Mouse (Mus musculus) midbrain, embryonic 11.5 days (tissue): ENCODE results near the gene S100pbp. TPM values are rescaled to one million over a fixed set of nuclear protein-coding genes. Genes with fewer than 3 reads are reported as not detected.
"Not testable (repeated sequence)": the region's sequence is repeated elsewhere in the genome, so short reads cannot be mapped to it uniquely, and the experiment has no call there.

Experiments
- ATAC-seq: fragments of 200-750 bp; cut with Nextera tagmentation; 2 replicates; pipeline ENCODE4 v1.8.0; 2017; ENCODE audit warnings: moderate TSS enrichment, moderate library complexity; ENCODE audit not compliant: low FRiP score
- DNase-seq: peaks from one replicate; pipeline ENCODE4 v3.0.0; 2015; ENCODE audit warnings: low spot score; ENCODE audit errors: missing footprints
- H3K27ac ChIP-seq: fragments of 300-500 bp; sonication (generic); 2 replicates; pipeline ENCODE4 v1.5.1; 2014; ENCODE audit warnings: low read depth, low read length
- H3K27me3 ChIP-seq: fragments of 300-500 bp; sonication (generic); 2 replicates; pipeline ENCODE4 v1.6.1; 2014; ENCODE audit warnings: mild to moderate bottlenecking, low read length, moderate library complexity, mixed read lengths; ENCODE audit not compliant: control insufficient read depth, insufficient read depth
- H3K36me3 ChIP-seq: fragments of 300-500 bp; sonication (generic); 2 replicates; pipeline ENCODE4 v1.6.1; 2014; ENCODE audit warnings: mild to moderate bottlenecking, low read length, moderate library complexity, mixed read lengths; ENCODE audit not compliant: control insufficient read depth, insufficient read depth
- H3K4me1 ChIP-seq: fragments of 300-500 bp; sonication (generic); 2 replicates; pipeline ENCODE4 v1.6.1; 2014; ENCODE audit warnings: low read length; ENCODE audit not compliant: control insufficient read depth, insufficient read depth
- H3K4me2 ChIP-seq: fragments of 300-500 bp; sonication (generic); 2 replicates; pipeline ENCODE4 v1.6.1; 2014; ENCODE audit warnings: mild to moderate bottlenecking, moderate library complexity
- H3K4me3 ChIP-seq: fragments of 300-500 bp; sonication (generic); 2 replicates; pipeline ENCODE4 v1.5.1; 2014; ENCODE audit warnings: low read depth, low read length
- H3K9ac ChIP-seq: fragments of 300-500 bp; sonication (generic); 2 replicates; pipeline ENCODE4 v1.6.1; 2014; ENCODE audit warnings: low read length
- H3K9me3 ChIP-seq: fragments of 300-500 bp; sonication (generic); 2 replicates; pipeline ENCODE4 v1.6.1; 2016; ENCODE audit warnings: low read length; ENCODE audit not compliant: control insufficient read depth
- WGBS: fragments of 180-500 bp; shearing (Covaris S2); extraction: QIAGEN DNeasy Blood & Tissue Kit; methylation state at CpG from one replicate; pipeline ENCODE4 v1.1.7; 2014; 5-methylcytosine and 5-hydroxymethylcytosine counted together
- polyA plus RNA-seq: library from polyadenylated mRNA; unstranded; fragments of >200 nt; fragmentation: Nextera tagmentation; extraction: Ambion mirVana; gene quantifications from 2 replicates; pipeline ENCODE4 v1.2.1, GENCODE M21; 2014

Gene S100pbp
- polyA plus RNA-seq, 1 experiment from 2014 or later, result 20.0 TPM

DNA sequence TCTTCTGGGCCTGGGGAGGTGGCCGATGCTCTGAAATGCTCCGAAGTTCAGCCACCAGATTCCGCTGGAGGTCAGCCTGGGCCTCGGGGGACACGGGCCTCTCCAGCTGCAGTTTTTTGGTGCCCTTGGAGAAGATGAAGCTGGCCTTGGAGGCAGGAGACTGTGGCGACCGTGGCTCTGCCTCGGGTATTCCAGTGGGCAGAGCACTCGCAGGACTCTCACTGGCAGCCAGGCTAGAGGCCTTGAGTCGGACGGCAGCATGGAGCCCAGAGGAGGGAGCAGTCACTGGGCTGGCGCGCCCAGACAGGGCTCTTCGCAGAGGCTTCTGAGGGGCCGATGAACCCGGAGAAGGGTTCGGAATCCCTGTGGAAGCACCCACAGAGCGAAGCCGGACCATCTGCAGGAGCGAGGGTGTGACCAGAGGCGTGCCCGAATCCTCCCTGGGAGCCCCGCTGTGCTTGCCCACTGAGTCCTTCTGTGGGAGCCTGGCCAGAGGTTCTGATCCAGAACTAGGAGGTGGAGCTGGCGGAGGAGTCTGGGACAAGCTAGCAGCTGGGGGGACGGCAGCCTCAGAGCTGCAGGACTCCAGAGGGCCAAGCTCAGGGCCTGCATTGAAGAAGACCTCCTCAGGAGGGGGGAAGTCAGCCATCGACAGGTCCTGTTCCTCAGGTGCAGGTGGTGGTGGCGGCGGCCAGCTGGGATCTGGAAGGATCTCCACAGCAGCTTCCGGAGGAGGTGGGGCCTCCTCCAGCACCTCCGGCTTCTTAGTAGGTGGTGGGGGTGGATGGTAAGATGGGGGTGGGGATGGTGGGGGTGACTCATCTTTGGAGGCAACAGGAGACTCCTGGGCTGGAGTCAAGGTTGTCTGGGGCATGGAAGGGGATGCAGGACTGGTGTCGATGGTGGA lies 32.7 kb upstream of the S100pbp start:
- H3K4me3 ChIP-seq, result no peak overlapping the region
- H3K9me3 ChIP-seq, result no peaks in the 10 kb centered on the region
- H3K27me3 ChIP-seq, result peaks cover 7% of the 10 kb centered on the region; the same call in 1 of the 2 replicates
- WGBS, result 64% methylated on average over 31 of the region's 31 CpGs
- DNase-seq, result no peak
- H3K9ac ChIP-seq, result no peak overlapping the region
- no peak overlapping the region for H3K27ac ChIP-seq
- H3K4me2 ChIP-seq, result no peak overlapping the region
- peaks cover 27% of the 10 kb centered on the region for H3K4me1 ChIP-seq
- peaks cover 19% of the 10 kb centered on the region for H3K36me3 ChIP-seq
- no peak for ATAC-seq

DNA sequence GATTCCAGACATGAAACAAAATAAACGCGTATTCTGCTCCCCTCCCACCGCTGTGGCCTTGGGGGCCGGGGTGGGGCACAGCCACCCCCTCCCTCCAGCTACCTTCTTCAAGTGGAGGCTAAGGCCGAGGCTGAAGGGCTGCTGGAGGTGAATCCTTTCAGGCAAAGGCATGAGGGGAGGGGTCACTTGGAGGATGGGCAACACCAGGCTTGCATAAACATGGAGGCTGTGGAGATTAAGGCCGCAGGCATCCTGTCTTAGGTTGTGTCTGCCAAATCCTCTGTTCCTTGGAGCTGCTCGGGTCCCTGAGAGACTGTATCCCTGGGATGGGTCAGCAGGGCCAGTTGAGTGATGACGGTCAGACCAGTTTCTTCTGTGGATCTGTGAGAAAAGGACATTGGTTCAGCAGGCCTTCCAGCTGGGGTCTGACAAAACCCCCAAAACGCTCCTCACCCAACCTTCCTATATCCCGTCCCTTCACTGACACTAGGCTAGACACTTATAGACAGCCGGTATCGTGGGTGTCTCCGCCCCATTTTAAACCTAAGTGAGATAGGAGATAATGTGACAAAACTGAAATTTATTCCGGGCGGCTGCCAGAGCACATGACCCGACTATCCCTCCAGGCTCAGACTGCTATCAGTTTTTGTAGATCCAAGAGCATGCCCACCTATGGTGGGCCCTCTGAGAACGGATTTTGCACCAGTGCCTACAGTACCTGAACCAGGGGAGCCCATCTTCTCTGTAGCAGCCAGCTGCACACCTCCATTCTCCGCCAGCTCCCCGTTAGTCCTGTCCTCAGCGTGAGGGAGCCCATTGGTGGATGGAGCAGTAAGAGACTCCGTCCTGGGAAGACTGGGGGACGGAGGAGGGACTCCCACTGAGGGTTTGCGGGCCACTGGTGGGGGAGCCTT lies 31.8 kb upstream of the S100pbp start:
- Histone ChIP-seq H3K4me3 (no peak overlapping the region), H3K36me3 (peaks cover 24% of the 10 kb centered on the region), H3K9me3 (no peaks in the 10 kb centered on the region), H3K4me1 (peaks cover 17% of the 10 kb centered on the region), H3K9ac (no peak overlapping the region), H3K27ac (no peak overlapping the region), H3K4me2 (no peak overlapping the region), H3K27me3 (peaks cover 7% of the 10 kb centered on the region; the same call in 1 of the 2 replicates)
- WGBS, result 76% methylated on average over 23 of the region's 23 CpGs
- DNase-seq (no peak), ATAC-seq (no peak)

DNA sequence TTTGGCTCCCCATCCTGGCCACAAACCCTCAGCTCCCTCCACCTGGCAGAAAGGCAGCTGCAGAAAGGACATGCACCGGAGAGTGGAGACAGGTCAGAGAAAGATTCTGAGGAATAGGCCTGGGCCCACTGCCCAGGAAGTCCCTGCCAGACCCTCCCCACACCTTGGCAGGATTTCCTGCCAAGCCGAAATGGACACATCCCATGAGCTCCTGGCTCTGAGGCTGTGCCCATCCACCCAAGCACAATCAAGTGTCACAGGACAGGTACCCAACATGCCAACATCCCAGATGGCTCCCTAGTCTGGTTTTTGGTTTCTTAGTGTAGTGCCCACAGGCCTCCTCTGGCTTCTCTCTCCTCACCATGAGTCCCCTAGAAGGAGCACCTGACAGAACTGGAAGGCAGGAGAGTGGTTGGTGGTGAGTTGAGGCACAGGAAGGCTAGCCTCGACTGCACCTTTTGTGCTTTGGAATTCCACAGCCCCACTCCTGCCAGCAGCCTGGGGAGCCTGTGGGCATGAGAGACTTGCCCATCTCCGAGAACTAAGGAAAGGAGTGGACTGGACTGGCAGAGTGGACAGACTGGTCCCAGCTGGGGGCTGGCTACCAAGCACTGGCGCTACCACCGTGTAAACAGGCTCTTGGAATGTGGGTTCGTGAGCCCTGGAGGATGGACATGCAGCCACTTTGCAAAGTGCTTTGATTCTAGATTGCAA lies 31.0 kb upstream of the S100pbp start:
- Histone ChIP-seq H3K36me3 (peaks cover 27% of the 10 kb centered on the region), H3K4me2 (no peak overlapping the region), H3K4me1 (peaks cover 13% of the 10 kb centered on the region), H3K27ac (no peak overlapping the region), H3K4me3 (no peak overlapping the region), H3K9me3 (no peaks in the 10 kb centered on the region), H3K27me3 (peaks cover 7% of the 10 kb centered on the region; the same call in 1 of the 2 replicates), H3K9ac (no peak overlapping the region)
- no peak for DNase-seq
- 73% methylated on average over 7 of the region's 7 CpGs for WGBS
- ATAC-seq, result no peak

DNA sequence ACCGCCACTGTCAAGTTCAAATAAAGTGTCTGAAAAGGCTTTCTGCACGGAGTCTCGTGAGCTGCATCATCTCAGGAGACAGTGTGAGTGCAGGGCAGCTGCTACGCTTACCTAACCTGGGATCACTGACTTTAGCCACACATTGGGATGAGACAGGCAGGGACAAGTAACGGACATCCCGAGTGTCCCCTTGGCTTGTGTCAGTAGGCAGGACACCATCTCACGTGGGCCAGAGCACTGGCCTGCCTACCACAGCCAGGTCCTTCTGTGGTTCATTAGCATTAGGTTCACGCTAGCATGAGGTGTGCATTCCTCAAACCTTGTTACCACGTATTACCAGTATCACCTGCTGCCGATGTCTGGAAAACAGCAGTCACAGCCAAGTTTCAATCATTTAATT lies 29.7 kb upstream of the S100pbp start:
- H3K27ac ChIP-seq, result no peak overlapping the region
- H3K36me3 ChIP-seq, result peaks cover 33% of the 10 kb centered on the region
- WGBS, result 91% methylated on average over 10 of the region's 10 CpGs

DNA sequence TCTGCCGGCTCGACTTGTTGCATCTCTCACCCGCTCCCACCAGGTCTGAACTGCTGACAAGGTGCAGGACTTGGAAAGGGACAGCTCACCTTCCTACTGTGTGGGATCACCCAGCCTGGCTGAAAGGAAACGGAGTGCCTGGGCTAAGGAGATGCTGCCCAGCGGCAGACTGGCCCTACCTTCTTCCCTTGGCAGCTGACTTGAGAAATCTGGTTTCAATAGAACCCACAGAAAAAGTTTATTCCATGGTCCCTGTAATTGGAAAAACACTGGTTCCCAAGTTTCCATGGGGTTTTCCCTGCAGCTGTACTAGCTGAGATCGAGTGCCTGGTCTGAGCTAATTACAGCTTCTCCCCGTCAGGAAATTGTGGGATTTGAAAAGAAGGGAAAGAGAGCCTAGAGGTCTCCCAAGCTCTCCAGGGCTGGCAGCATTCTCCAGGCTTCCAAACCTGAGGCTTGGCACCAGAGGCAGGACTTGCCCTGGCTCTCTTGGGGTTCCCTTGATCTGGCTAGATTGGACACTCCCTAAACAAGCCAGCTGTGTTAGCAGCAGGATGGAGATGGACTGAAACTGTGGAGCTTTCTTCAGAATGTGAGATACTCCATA lies 29.1 kb upstream of the S100pbp start:
- H3K4me1 ChIP-seq, result peaks cover 7% of the 10 kb centered on the region
- H3K36me3 ChIP-seq, result peaks cover 37% of the 10 kb centered on the region
- ATAC-seq (no peak), DNase-seq (no peak)
- H3K27ac ChIP-seq, result no peak overlapping the region
- H3K9ac ChIP-seq, result no peak overlapping the region
- no peak overlapping the region for H3K4me2 ChIP-seq
- H3K9me3 ChIP-seq, result no peaks in the 10 kb centered on the region
- no peak overlapping the region for H3K4me3 ChIP-seq
- 83% methylated on average over 7 of the region's 7 CpGs for WGBS
- H3K27me3 ChIP-seq, result peaks cover 7% of the 10 kb centered on the region; the same call in 1 of the 2 replicates

More for the DNA sequence above, 29.7 kb upstream of the S100pbp start:
- no peak overlapping the region for H3K4me3 ChIP-seq
- DNase-seq, result no peak
- peaks cover 12% of the 10 kb centered on the region for H3K4me1 ChIP-seq
- ATAC-seq, result no peak
- H3K27me3 ChIP-seq, result peaks cover 7% of the 10 kb centered on the region; the same call in 1 of the 2 replicates
- H3K4me2 ChIP-seq, result no peak overlapping the region
- H3K9ac ChIP-seq, result no peak overlapping the region
- H3K9me3 ChIP-seq, result no peaks in the 10 kb centered on the region

DNA sequence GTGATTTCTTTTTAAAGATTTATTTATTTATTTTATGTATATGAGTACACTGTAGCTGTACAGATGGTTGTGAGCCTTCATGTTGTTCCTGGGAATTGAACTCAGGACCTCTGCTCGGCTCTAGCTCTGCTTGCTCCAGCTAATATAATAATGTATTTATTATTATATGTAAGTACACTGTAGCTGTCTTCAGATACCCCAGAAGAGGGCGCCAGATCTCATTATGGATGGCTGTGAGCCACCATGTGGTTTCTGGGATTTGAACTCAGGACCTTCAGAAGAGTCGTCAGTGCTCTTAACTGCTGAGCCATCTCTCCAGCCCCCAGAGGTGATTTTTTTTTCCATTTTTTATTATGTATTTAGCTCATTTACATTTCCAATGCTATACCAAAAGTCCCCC lies 23.0 kb upstream of the S100pbp start:
- H3K9me3 ChIP-seq, H3K9ac ChIP-seq, H3K4me1 ChIP-seq, DNase-seq, ATAC-seq, H3K4me2 ChIP-seq, H3K27me3 ChIP-seq, H3K27ac ChIP-seq, H3K4me3 ChIP-seq: not testable (repeated sequence)
- WGBS, result 68% methylated on average over 3 of the region's 3 CpGs
- peaks cover 37% of the 10 kb centered on the region for H3K36me3 ChIP-seq

DNA sequence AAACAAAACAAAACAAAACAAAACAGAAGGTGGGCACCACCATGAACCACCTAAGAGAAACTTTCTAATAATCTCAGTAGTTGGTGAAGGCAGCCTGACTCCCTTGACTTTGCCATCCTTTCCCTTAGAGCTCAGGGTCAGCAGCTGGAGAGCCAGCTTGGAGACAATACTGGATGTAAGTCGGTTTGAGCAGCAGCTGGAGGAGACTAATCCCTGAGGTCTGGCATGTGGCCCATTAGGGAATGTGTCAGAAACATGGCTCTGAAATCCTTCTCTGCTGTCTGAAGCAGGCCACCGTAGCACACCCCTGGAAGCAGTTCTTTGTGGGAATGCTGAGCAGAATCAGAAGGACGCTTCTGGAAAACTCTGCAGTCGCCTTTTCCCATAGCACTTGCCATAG lies 21.9 kb upstream of the S100pbp start:
- WGBS, result 85% methylated on average over 4 of the region's 4 CpGs
- Histone ChIP-seq H3K27ac (no peak overlapping the region), H3K9me3 (no peaks in the 10 kb centered on the region), H3K4me2 (no peak overlapping the region), H3K9ac (no peak overlapping the region), H3K4me1 (no peaks in the 10 kb centered on the region), H3K36me3 (peaks cover 34% of the 10 kb centered on the region), H3K27me3 (no peaks in the 10 kb centered on the region), H3K4me3 (no peak overlapping the region)
- ATAC-seq, result no peak
- DNase-seq, result no peak

DNA sequence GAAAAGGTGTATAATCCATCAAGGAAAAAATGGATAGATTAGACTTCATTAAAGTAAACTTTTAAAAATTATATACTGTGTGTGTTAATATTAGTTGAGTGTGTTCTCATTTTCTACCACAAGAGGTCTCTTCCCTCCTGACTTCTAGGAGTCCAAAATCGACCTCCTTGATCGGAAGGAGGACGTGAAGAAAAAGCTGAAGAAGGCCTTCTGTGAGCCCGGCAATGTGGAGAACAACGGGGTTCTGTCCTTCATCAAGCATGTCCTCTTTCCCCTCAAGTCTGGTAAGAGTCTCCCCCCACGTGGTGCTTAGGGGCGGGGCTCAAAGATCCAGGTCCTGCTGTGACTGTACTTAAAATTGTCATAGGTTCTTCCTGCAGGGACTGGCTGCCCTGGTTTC lies 20.0 kb upstream of the S100pbp start:
- ATAC-seq (no peak), DNase-seq (no peak)
- Histone ChIP-seq H3K4me2 (no peak overlapping the region), H3K4me1 (no peaks in the 10 kb centered on the region), H3K27ac (no peak overlapping the region), H3K9ac (no peak overlapping the region), H3K4me3 (no peak overlapping the region), H3K9me3 (no peaks in the 10 kb centered on the region), H3K27me3 (no peaks in the 10 kb centered on the region), H3K36me3 (peaks cover 33% of the 10 kb centered on the region)
- 67% methylated on average over 7 of the region's 7 CpGs for WGBS
